Mouse (Mus musculus): ENCODE measurements around the gene Ttc39b. TPM values are rescaled to one million over a fixed set of nuclear protein-coding genes. Genes with fewer than 3 reads are reported as not detected.

Ttc39b gene
- 10 to 100 TPM; 31.3 to 37.2 TPM for total RNA-seq (2023)

DNA sequence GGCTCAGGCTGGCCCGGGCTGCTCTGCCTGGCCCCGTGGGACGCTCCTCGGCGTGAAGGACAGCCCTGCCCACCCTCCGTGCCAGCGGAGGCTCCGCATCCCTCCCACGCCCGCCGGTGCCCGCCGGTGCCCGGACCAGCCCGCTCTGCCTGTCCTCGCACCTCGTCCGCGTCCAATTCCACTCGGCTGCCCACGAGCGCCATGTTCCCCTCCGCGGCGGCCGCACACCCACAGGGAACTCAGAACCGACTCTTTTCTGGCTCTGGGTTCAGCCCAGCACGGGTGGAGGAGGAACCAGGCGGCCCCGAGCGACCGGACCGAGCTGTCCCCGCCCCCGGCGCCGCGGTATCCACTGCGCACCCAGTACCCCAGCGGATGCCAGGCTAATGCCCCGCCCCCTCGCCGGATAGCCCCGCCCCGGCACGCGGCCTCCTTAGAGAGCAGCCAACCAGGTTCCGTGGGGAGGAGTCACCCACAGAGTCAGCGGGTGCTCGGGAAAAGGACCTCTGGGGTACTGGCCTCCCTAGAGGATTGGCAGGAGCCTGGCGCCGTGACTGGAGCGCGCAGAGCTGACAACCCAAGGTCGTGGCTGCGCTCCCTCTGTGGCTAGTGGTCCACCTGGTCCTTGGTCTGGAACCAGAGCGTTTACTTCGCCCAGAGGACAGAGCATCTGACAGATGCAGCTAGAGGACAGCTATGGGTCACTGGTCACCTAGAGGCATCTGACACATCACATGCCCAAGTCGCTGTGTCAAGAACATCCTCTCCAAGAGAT is at the start of gene Ttc39b:
Gene Ttc39b (minus strand): TSS at position 346 of the 775 bp plus-strand sequence.

Other genes with a start within 250 kb of the Ttc39b start
- gene Snapc3, start 93.5 kb upstream of the Ttc39b start, total RNA-seq (2023) = 10 to 100 TPM; 16.9 to 21.5 TPM
- gene Psip1, start 162.2 kb upstream of the Ttc39b start, total RNA-seq (2023) = 10 to 100 TPM; 40.2 to 47.5 TPM
- 1 to 10 TPM; 1.4 to 1.7 TPM for gene Ccdc171, start 201.3 kb upstream of the Ttc39b start, total RNA-seq (2023)

All from neutrophil, adult 59 days (primary cell).